Mouse (Mus musculus): ENCODE measurements around the gene Dnajc5. TPM values are rescaled to one million over a fixed set of nuclear protein-coding genes. Genes with fewer than 3 reads are reported as not detected.

The Dnajc5 gene
- polyA plus RNA-seq, 1 experiment from 2014 or later = 80.4 TPM

DNA sequence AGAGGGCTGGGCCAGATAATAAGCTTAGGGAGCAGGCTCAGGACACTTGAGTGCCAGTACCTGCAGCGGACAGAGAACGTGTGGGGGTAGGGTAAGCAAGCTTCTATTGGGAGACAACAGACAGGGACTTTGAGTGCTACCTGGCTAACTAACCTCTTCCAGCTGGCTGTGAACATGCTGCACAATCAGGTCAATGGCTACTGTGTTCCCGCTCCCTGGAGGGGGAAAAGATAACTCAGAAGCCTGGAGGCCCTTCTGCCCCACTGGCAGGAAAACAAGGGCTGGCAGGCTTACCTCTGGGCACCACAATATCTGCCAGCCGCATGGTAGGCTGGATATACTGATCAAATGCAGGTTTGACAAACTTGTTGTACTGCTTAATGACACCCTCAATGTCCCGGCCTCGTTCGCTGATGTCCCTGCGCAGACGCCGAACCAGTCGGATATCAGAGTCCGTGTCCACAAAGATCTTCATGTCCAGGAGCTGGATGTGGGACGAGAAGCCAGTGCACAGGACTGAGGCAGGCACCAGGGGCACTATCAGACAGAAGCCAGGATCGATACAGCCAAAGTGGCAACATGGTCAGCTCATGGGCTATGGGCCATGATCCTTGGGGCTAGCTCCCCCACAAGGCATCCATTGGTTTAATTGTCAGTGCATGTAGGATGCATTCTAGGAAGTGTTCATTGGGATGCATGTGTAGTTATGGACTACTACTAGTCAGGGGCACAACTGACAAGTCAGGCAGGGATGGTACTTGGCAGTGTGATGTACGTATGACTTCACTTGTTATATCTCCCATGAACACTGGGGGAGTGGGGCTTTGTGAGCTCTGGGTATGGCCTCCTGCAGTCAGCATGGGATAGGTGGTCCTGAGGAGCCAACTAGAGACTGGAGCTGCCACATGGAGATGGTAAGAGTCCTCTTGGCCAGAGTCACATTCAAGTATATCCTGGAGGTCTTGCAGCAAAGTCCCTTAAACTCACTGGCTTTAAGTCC, 52.9 kb downstream of the Dnajc5 start:
- Histone ChIP-seq H3K27me3 (replicated peaks; ENCODE audit: control insufficient read depth, insufficient read depth, low read length) (no peaks in the 10 kb centered on the region), H3K9ac (ENCODE audit: low read depth, low read length) (no peak overlapping the region), H3K36me3 (ENCODE audit: control insufficient read depth, insufficient read depth, low read length) (peaks cover 29% of the 10 kb centered on the region; the same call in 1 of the 2 replicates), H3K4me1 (ENCODE audit: control insufficient read depth, insufficient read depth, low read length) (no peaks in the 10 kb centered on the region), H3K27ac (replicated peaks; ENCODE audit: low read depth, low read length) (no peak overlapping the region), H3K4me2 (ENCODE audit: low read depth, low read length) (no peak overlapping the region), H3K4me3 (ENCODE audit: low read depth, low read length) (no peak overlapping the region), H3K9me3 (ENCODE audit: control insufficient read depth, low read length) (no peaks in the 10 kb centered on the region)
- WGBS = 90% methylated on average over 14 of the region's 15 CpGs
- DNase-seq (ENCODE audit: low spot score) = no peak
- ATAC-seq (ENCODE audit: low read depth) = no peak

DNA sequence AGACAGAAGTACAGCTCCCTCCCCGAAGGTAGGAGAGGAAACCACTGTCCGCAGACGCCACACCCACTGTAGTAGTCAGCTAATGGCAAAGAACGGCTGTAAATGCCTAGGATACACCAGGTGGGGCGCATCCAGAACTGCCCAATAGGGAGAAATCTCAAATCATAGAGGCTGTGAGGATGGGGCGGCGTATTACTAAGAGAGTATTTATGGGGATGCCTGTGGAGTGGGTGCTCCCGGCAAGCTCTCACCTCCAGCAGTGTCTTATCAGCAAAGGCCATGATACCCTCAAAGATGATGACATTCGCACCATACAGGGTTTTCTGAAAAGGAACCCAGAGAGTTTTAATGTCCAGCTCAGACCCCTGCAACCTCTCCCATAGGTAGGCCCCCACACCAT, 53.7 kb downstream of the Dnajc5 start:
- no peak overlapping the region for H3K4me3 ChIP-seq (ENCODE audit: low read depth, low read length)
- no peaks in the 10 kb centered on the region for H3K9me3 ChIP-seq (ENCODE audit: control insufficient read depth, low read length)
- no peak overlapping the region for H3K4me2 ChIP-seq (ENCODE audit: low read depth, low read length)
- no peak overlapping the region for H3K27ac ChIP-seq (replicated peaks; ENCODE audit: low read depth, low read length)
- WGBS = 91% methylated on average over 9 of the region's 9 CpGs
- H3K36me3 ChIP-seq (ENCODE audit: control insufficient read depth, insufficient read depth, low read length) = peaks cover 25% of the 10 kb centered on the region; the same call in 1 of the 2 replicates
- no peak for ATAC-seq (ENCODE audit: low read depth)
- no peaks in the 10 kb centered on the region for H3K27me3 ChIP-seq (replicated peaks; ENCODE audit: control insufficient read depth, insufficient read depth, low read length)
- H3K9ac ChIP-seq (ENCODE audit: low read depth, low read length) = no peak overlapping the region
- H3K4me1 ChIP-seq (ENCODE audit: control insufficient read depth, insufficient read depth, low read length) = no peaks in the 10 kb centered on the region
- no peak for DNase-seq (ENCODE audit: low spot score)

DNA sequence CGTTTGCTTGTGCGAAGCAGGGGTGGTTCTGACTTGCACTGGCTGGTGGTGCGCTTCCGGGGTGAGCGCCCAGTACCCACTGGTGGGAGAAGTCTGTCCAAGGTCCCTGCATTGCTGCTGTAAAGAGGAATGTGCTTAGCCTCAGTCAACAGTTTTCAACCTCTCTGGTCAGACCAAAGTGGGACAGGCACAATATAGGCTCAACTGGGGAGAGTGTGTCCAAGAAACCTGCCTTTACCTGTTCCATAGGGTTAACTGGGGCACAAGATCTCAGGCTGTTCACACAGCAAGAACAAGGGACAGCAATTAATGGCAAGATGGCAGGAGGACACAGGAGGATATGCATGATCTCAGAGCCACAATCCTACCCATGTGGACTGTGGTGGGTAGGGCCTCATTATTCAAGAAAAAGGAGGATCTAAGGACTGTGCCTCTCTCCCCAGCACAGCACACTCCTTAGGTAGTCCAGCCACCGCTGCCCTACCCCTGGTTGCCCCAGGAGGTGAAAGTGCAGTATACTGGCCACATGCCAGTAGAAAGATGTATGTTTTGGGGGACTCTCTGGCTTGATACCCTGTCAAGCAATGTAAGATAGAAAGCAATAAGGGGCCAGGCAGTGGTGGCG, 54.7 kb downstream of the Dnajc5 start:
- DNase-seq (ENCODE audit: low spot score) (no peak), ATAC-seq (ENCODE audit: low read depth) (no peak)

DNA sequence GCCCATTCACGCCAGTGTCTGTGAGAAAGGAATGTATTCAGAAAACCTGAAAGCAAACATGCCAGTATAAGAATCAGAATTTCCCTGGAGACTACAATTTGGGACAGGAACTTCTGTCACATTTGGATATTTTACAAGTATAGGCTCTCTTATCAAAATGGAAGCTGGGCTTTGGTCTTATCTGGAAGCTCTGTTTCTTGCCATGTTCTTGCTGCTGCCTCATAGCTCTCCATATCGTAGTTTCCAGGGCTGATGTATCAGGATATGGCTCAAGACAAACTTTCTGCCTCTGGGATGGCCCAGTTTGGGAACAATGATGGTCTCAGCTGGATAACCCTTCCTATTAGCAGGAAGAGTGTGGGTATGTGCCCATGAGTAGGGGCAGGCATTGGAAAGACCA, 56.3 kb downstream of the Dnajc5 start:
- Histone ChIP-seq H3K4me1 (ENCODE audit: control insufficient read depth, insufficient read depth, low read length) (peaks cover 10% of the 10 kb centered on the region), H3K36me3 (ENCODE audit: control insufficient read depth, insufficient read depth, low read length) (peaks cover 15% of the 10 kb centered on the region; the same call in 1 of the 2 replicates), H3K9me3 (ENCODE audit: control insufficient read depth, low read length) (no peaks in the 10 kb centered on the region), H3K4me2 (ENCODE audit: low read depth, low read length) (no peak overlapping the region), H3K4me3 (ENCODE audit: low read depth, low read length) (no peak overlapping the region), H3K9ac (ENCODE audit: low read depth, low read length) (no peak overlapping the region), H3K27ac (replicated peaks; ENCODE audit: low read depth, low read length) (no peak overlapping the region), H3K27me3 (replicated peaks; ENCODE audit: control insufficient read depth, insufficient read depth, low read length) (no peaks in the 10 kb centered on the region)
- ATAC-seq (ENCODE audit: low read depth) (no peak), DNase-seq (ENCODE audit: low spot score) (no peak)
- 85% methylated on average over 2 of the region's 2 CpGs for WGBS

More for the DNA sequence above, 54.7 kb downstream of the Dnajc5 start:
- Histone ChIP-seq H3K9ac (ENCODE audit: low read depth, low read length) (no peak overlapping the region), H3K4me1 (ENCODE audit: control insufficient read depth, insufficient read depth, low read length) (0 out of 2 replicates have a peak, but pooled peaks cover 1% of the 10 kb centered on the region), H3K9me3 (ENCODE audit: control insufficient read depth, low read length) (no peaks in the 10 kb centered on the region), H3K36me3 (ENCODE audit: control insufficient read depth, insufficient read depth, low read length) (peaks cover 15% of the 10 kb centered on the region; the same call in 1 of the 2 replicates), H3K27ac (replicated peaks; ENCODE audit: low read depth, low read length) (no peak overlapping the region), H3K4me3 (ENCODE audit: low read depth, low read length) (no peak overlapping the region), H3K27me3 (replicated peaks; ENCODE audit: control insufficient read depth, insufficient read depth, low read length) (no peaks in the 10 kb centered on the region), H3K4me2 (ENCODE audit: low read depth, low read length) (no peak overlapping the region)
- WGBS = 91% methylated on average over 7 of the region's 7 CpGs

DNA sequence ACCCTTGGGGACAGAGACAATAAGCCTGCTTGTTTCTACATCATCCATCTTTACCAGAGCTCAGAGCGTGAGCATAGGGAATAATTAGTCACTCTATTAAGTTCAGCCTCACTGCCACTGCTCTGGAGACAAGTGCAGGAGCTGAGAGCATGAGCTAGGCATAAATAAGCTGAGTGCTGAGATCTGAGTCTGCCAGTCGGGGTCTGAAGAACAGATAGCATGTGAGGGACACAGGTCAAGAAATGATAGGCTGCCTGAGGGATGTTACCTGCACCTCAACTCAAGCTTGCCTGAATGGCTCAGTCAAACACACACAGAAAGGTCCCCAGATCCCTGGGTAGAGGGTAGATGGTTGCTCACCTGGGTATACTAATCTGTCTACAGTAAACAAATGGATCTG, 56.8 kb downstream of the Dnajc5 start:
- WGBS = 70% methylated on average over 2 of the region's 2 CpGs
- H3K4me3 ChIP-seq (ENCODE audit: low read depth, low read length) = no peak overlapping the region
- peaks cover 15% of the 10 kb centered on the region; the same call in 1 of the 2 replicates for H3K36me3 ChIP-seq (ENCODE audit: control insufficient read depth, insufficient read depth, low read length)
- no peak overlapping the region for H3K27ac ChIP-seq (replicated peaks; ENCODE audit: low read depth, low read length)
- H3K4me1 ChIP-seq (ENCODE audit: control insufficient read depth, insufficient read depth, low read length) = peaks cover 10% of the 10 kb centered on the region
- DNase-seq (ENCODE audit: low spot score) (no peak), ATAC-seq (ENCODE audit: low read depth) (no peak)
- H3K27me3 ChIP-seq (replicated peaks; ENCODE audit: control insufficient read depth, insufficient read depth, low read length) = no peaks in the 10 kb centered on the region
- no peak overlapping the region for H3K9ac ChIP-seq (ENCODE audit: low read depth, low read length)
- H3K4me2 ChIP-seq (ENCODE audit: low read depth, low read length) = no peak overlapping the region
- H3K9me3 ChIP-seq (ENCODE audit: control insufficient read depth, low read length) = no peaks in the 10 kb centered on the region

DNA sequence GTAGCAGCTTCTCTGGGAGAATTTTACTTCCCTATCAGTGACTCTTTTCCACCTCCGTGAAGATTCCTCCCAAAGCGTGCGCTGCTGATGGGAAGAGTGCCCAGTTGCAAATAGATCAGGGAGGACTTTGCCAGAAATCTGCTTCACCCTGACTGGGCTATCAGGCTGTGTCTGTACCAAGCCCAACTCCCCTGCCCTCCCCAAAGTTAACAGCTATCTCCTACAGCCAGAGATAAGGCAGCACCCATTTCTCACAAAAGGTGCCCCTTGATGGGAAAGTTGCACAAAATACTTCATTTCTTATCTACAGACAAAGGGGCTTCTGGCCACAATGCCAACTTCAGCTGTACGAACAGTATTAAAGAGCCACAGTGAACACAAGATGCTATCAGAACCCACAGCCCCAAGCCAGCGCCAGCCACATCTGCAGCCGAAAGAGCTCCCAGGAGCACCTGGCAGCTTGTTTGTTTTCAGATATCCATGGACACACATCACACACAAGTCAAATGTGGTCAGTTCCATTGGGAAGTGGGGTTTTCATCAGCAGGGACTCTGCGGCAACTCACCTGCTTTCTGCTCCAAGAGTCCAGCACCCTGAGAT, 57.8 kb downstream of the Dnajc5 start:
- H3K4me3 ChIP-seq (ENCODE audit: low read depth, low read length) = no peak overlapping the region
- H3K9ac ChIP-seq (ENCODE audit: low read depth, low read length) = no peak overlapping the region
- H3K4me2 ChIP-seq (ENCODE audit: low read depth, low read length) = no peak overlapping the region
- ATAC-seq (ENCODE audit: low read depth) (no peak), DNase-seq (ENCODE audit: low spot score) (no peak)
- no peak overlapping the region for H3K27ac ChIP-seq (replicated peaks; ENCODE audit: low read depth, low read length)
- no peaks in the 10 kb centered on the region for H3K9me3 ChIP-seq (ENCODE audit: control insufficient read depth, low read length)
- WGBS = 82% methylated on average over 7 of the region's 7 CpGs
- peaks cover 10% of the 10 kb centered on the region for H3K4me1 ChIP-seq (ENCODE audit: control insufficient read depth, insufficient read depth, low read length)
- H3K36me3 ChIP-seq (ENCODE audit: control insufficient read depth, insufficient read depth, low read length) = peaks cover 8% of the 10 kb centered on the region
- no peaks in the 10 kb centered on the region for H3K27me3 ChIP-seq (replicated peaks; ENCODE audit: control insufficient read depth, insufficient read depth, low read length)

DNA sequence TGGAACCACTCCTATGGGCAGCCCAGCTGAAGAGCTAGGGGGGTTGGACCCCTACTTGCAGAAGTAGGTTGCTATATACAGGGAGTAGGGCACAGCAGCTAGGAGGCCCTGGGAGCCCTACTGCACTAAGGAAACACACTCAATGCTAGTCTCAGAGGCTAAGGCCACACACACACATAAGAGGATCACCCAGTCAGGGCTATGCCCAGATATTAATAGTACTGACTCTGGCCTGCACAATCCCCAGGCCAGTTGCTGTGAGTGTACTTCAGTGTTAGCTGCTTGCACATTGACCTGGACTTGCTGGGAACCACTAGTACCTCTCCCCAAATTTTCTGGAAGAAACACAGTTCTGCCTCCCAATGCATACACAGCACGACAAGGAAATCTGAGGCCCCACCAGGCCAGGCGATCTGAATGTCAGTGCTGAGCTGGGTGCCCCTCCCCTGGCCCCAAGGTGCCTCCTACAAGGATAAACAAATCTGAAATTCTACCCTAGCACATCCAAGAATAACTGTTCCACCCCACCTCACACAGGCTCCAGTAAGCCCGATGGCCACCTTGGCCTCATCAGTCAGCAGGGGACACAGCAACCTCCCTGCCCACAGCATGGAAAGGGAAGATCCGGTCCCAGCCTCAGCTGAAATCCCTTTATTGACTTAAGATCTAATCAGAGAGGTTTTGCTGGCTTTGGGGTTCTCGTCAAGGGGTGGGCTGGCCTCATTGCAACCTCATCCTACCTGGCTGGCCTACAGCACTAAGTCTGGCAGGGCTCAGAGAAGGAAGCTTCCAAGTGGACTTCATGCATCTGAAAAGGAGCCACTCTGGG, 58.7 kb downstream of the Dnajc5 start:
- 43% methylated on average over 5 of the region's 5 CpGs for WGBS
- H3K9ac ChIP-seq (ENCODE audit: low read depth, low read length) = peak overlapping the region; percentile 40; the same call in 1 of the 2 replicates
- peak; percentile 13 for DNase-seq (ENCODE audit: low spot score)
- H3K4me1 ChIP-seq (ENCODE audit: control insufficient read depth, insufficient read depth, low read length) = peaks cover 10% of the 10 kb centered on the region
- H3K4me2 ChIP-seq (ENCODE audit: low read depth, low read length) = no peak overlapping the region
- ATAC-seq (ENCODE audit: low read depth) = no peak
- peaks cover 6% of the 10 kb centered on the region for H3K36me3 ChIP-seq (ENCODE audit: control insufficient read depth, insufficient read depth, low read length)
- H3K4me3 ChIP-seq (ENCODE audit: low read depth, low read length) = no peak overlapping the region
- H3K27me3 ChIP-seq (replicated peaks; ENCODE audit: control insufficient read depth, insufficient read depth, low read length) = no peaks in the 10 kb centered on the region
- no peak overlapping the region for H3K27ac ChIP-seq (replicated peaks; ENCODE audit: low read depth, low read length)
- no peaks in the 10 kb centered on the region for H3K9me3 ChIP-seq (ENCODE audit: control insufficient read depth, low read length)

DNA sequence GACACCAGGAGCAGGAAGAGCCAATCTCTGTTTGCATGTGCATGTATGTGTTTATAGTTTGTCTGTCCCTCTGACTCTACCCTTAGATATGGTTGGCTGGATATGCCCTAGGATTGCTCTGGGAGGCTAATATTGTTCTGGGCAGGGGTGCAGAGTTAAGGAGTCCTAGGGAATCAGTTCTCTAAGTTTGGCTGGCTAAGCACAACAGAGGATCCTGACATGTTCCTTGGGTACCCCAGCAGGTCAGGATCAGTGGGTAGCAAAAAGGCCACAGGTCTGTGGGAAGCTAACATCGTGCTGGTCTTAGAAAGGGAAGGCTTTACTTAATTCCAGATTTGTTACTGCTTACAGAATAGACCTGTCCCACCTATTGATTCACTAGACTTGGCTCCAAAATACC, 59.4 kb downstream of the Dnajc5 start:
- DNase-seq (ENCODE audit: low spot score) (no peak), ATAC-seq (ENCODE audit: low read depth) (no peak)
- H3K9ac ChIP-seq (ENCODE audit: low read depth, low read length) = no peak overlapping the region; the same call in 1 of the 2 replicates
- H3K9me3 ChIP-seq (ENCODE audit: control insufficient read depth, low read length) = no peaks in the 10 kb centered on the region
- H3K27ac ChIP-seq (replicated peaks; ENCODE audit: low read depth, low read length) = no peak overlapping the region
- H3K36me3 ChIP-seq (ENCODE audit: control insufficient read depth, insufficient read depth, low read length) = peaks cover 13% of the 10 kb centered on the region
- H3K4me2 ChIP-seq (ENCODE audit: low read depth, low read length) = no peak overlapping the region
- no peak overlapping the region for H3K4me3 ChIP-seq (ENCODE audit: low read depth, low read length)
- H3K4me1 ChIP-seq (ENCODE audit: control insufficient read depth, insufficient read depth, low read length) = peaks cover 10% of the 10 kb centered on the region
- WGBS = 92% methylated on average over 1 of the region's 1 CpGs
- no peaks in the 10 kb centered on the region for H3K27me3 ChIP-seq (replicated peaks; ENCODE audit: control insufficient read depth, insufficient read depth, low read length)

Measured in embryonic facial prominence, embryonic 14.5 days (tissue).